Mouse (Mus musculus): Measurements from ENCODE around the gene Mylk. TPM values are rescaled to one million over a fixed set of nuclear protein-coding genes. Genes with fewer than 3 reads are reported as not detected.

Gene Mylk
- polyA plus RNA-seq, 1 experiment from 2014 or later = 3.0 TPM

DNA sequence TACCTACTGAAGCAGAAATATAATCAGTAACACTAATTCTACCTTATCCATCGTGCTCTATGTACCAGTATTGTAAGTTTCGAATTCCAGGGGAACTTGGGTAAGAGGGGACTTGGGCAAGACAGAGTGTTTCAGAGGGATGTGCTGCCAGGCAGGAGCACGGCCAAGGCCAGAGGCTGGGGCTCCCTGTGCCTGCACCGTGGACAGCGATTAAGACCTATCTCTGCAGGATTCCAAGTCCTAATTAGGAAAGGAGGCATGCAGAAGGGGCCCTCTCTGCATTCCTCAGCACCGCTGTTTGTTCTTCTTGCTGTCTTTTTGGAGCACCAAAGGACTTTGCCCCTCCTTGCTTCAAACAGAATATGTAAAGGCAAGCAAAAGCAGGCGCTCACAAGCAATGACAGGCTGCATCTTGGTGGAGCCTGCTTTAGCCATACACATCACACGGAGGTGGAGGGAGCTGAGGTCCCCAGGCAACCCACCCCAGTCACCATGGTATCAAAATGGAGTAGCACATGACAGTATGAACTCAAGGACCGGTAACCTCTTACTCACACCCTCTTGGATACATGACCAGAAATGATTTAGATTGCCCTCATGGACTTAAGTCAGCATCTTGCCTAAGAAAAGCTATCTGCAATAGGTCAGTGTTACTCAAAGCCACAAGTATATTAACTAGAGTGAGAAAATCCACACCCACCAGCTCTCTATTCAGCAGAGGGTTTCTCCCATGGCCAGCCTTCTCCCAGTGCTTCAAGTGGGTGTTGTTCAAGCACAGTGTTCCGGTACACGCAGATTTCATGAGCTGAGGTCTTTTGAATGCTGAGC is 239.4 kb downstream of the Mylk start:
- 57% methylated on average over 11 of the region's 11 CpGs for WGBS
- Histone ChIP-seq H3K36me3 (replicated peaks) (no peaks in the 10 kb centered on the region), H3K4me3 (no peak overlapping the region), H3K27me3 (replicated peaks; ENCODE audit: low read depth, poor library complexity, severe bottlenecking) (no peaks in the 10 kb centered on the region), H3K4me1 (peaks cover 16% of the 10 kb centered on the region), H3K9me3 (no peaks in the 10 kb centered on the region), H3K27ac (replicated peaks) (no peak overlapping the region)
- DNase-seq (ENCODE audit: low spot score) = no peak

DNA sequence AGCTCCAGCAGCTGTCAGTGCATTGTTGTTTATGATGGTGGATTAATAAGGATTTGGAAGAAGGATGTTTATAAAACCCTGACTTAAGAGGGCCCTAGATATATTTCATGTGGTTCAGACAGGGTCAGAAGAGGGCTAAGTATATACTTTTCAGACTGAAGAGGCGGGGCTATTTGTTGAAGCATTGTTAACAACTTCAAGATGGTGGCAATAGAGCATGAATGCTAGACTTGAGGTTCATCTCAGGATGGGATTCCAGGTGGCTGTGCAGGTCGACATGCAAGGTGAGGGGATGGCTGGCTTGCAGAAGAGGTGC is 240.0 kb downstream of the Mylk start:
- WGBS = 86% methylated on average over 2 of the region's 2 CpGs
- H3K27me3 ChIP-seq (replicated peaks; ENCODE audit: low read depth, poor library complexity, severe bottlenecking) = no peaks in the 10 kb centered on the region
- H3K9me3 ChIP-seq = no peaks in the 10 kb centered on the region

DNA sequence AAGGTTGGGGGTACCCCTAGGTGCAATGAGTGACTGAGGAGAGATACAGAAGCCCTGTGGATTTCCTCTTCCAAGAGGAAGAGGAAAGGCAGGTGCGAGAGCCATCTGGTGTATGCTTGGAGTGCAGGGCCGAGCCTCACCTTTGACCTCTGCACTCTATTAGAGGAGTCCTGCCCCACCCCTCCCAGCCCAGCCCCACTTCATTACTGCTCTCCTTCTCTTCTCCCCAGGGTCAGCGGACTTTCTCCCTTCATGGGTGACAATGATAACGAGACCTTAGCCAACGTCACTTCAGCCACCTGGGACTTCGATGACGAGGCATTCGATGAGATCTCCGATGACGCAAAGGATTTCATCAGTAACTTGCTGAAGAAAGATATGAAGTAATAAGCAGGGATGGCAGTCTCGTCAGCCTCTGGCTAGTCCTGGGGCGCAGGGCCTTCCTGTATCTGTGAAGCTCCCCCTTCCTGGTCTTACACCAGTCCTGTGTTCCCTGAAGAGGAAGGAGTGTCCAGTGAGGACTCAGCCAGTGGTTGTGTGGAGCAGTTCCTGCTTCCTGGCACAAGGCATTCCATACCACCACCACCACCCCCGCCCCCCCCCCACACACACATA is 241.3 kb downstream of the Mylk start:
- DNase-seq (ENCODE audit: low spot score) = no peak
- no peak overlapping the region for H3K27ac ChIP-seq (replicated peaks)
- H3K36me3 ChIP-seq (replicated peaks) = no peaks in the 10 kb centered on the region
- 89% methylated on average over 13 of the region's 13 CpGs for WGBS
- no peaks in the 10 kb centered on the region for H3K9me3 ChIP-seq
- 0 out of 2 replicates have a peak, but pooled peaks cover 3% of the 10 kb centered on the region for H3K27me3 ChIP-seq (replicated peaks; ENCODE audit: low read depth, poor library complexity, severe bottlenecking)
- no peak overlapping the region for H3K4me3 ChIP-seq
- peaks cover 19% of the 10 kb centered on the region for H3K4me1 ChIP-seq

More for the DNA sequence above, 240.0 kb downstream of the Mylk start:
- no peak overlapping the region for H3K4me3 ChIP-seq
- no peaks in the 10 kb centered on the region for H3K36me3 ChIP-seq (replicated peaks)
- no peak for DNase-seq (ENCODE audit: low spot score)
- no peak overlapping the region for H3K27ac ChIP-seq (replicated peaks)
- peaks cover 16% of the 10 kb centered on the region for H3K4me1 ChIP-seq

DNA sequence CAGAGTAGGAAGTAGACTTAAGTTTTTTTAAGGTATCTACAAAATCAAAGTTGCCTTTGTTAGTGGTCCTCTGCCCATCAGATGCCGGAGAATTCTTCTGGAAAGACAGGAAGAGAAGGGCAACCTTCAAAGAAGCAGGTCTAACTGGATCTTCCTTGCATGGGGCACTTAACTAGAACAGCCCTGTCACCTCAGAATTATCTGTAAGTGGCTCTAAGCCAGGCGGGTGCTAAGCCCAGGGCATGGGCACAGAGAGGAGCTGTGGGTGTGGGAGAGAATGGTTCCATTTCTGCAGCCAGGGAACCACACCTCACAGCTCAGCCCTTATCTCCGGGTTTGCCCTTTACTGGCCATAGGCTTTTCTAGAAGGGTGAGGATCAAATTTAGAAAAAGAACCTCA is 246.4 kb downstream of the Mylk start:
- Histone ChIP-seq H3K36me3 (replicated peaks) (no peaks in the 10 kb centered on the region), H3K4me3 (no peak overlapping the region), H3K4me1 (peaks cover 14% of the 10 kb centered on the region), H3K27ac (replicated peaks) (no peak overlapping the region), H3K27me3 (replicated peaks; ENCODE audit: low read depth, poor library complexity, severe bottlenecking) (peaks cover 11% of the 10 kb centered on the region; the same call in 1 of the 2 replicates), H3K9me3 (no peaks in the 10 kb centered on the region)
- WGBS = 75% methylated on average over 3 of the region's 3 CpGs
- no peak for DNase-seq (ENCODE audit: low spot score)

DNA sequence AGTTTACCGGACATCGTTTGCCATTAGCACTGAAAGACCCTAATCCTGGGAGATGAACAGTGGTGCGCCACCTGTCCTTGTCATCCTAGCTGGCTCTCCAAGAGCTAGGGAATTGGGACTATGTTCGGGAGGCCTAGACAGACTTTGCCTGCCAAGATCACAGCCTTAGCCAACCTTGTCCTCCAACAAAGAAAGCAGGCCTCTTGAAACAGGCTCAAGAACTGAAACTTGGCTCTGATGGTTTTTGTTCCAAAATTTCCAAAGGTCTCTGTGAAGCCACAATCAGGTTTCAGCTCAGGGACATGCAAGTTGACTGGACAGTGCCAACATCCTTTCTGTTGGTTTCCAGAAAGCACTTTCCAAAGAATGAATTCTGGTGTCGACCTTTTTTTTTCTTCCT is 247.8 kb downstream of the Mylk start:
- 88% methylated on average over 5 of the region's 5 CpGs for WGBS
- peaks cover 11% of the 10 kb centered on the region; the same call in 1 of the 2 replicates for H3K27me3 ChIP-seq (replicated peaks; ENCODE audit: low read depth, poor library complexity, severe bottlenecking)
- no peak for DNase-seq (ENCODE audit: low spot score)
- H3K4me1 ChIP-seq = peaks cover 22% of the 10 kb centered on the region
- H3K27ac ChIP-seq (replicated peaks) = no peak overlapping the region
- H3K9me3 ChIP-seq = no peaks in the 10 kb centered on the region
- no peak overlapping the region for H3K4me3 ChIP-seq
- no peaks in the 10 kb centered on the region for H3K36me3 ChIP-seq (replicated peaks)

DNA sequence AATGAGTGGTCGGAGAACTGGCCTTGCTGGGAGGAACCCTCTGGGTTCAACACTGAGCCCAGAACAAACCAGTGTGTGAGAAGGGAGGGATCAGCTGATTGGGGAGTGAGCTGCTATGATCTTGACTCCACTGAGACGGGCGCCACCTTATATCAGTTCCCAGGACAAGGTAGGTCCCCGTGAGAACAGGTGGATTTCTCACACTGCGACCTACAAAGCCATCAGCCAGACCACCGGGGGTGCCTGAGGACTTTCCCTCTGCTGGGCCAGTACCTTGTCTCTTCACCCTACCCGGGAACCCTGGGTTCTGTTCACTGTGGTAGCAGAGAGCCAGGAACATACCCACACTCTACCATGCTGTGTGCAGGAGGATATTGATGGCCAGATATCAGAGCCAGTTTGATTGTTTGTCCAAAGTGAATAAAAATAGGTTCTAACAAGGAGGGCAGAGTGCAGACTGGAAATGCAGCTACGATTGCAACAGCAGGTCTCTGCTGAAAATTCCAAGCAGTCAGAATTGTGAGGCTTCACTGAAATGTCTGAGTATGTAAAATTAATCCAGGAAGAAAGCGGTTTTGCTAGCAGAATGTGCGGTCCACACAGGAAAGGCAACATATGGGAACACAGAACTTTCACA is 248.8 kb downstream of the Mylk start:
- H3K27me3 ChIP-seq (replicated peaks; ENCODE audit: low read depth, poor library complexity, severe bottlenecking) = peaks cover 15% of the 10 kb centered on the region; the same call in 1 of the 2 replicates
- 87% methylated on average over 10 of the region's 10 CpGs for WGBS
- no peak overlapping the region for H3K4me3 ChIP-seq
- no peaks in the 10 kb centered on the region for H3K36me3 ChIP-seq (replicated peaks)
- peaks cover 22% of the 10 kb centered on the region for H3K4me1 ChIP-seq
- H3K9me3 ChIP-seq = no peaks in the 10 kb centered on the region
- DNase-seq (ENCODE audit: low spot score) = no peak
- no peak overlapping the region for H3K27ac ChIP-seq (replicated peaks)

DNA sequence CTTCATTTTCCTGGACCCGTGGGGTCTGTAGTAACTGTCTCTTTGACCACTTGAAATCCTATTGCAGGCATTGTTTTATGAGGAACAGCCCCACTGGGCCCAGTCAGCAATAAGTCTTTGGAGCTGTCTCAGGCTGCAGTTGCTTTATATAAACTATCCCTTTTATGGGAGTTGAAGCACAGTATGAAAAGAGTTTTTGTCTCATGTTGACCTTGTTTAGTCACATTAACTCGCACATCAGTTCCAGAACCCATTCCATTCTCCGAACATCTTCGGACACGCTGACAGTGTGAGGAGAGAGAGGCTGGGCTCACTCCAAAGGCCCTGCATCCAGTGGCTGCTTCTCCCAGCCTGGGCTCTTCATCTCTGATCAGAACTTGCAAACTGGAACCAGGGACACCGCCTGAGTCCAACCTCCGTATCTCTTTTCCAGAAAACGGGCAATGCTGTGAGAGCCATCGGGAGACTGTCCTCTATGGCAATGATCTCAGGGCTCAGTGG is 249.7 kb downstream of the Mylk start:
- no peak overlapping the region for H3K4me3 ChIP-seq
- no peaks in the 10 kb centered on the region for H3K9me3 ChIP-seq
- no peak overlapping the region for H3K27ac ChIP-seq (replicated peaks)
- H3K4me1 ChIP-seq = peaks cover 22% of the 10 kb centered on the region
- H3K27me3 ChIP-seq (replicated peaks; ENCODE audit: low read depth, poor library complexity, severe bottlenecking) = peaks cover 16% of the 10 kb centered on the region; the same call in 1 of the 2 replicates
- H3K36me3 ChIP-seq (replicated peaks) = no peaks in the 10 kb centered on the region
- DNase-seq (ENCODE audit: low spot score) = no peak
- WGBS = 80% methylated on average over 9 of the region's 9 CpGs

DNA sequence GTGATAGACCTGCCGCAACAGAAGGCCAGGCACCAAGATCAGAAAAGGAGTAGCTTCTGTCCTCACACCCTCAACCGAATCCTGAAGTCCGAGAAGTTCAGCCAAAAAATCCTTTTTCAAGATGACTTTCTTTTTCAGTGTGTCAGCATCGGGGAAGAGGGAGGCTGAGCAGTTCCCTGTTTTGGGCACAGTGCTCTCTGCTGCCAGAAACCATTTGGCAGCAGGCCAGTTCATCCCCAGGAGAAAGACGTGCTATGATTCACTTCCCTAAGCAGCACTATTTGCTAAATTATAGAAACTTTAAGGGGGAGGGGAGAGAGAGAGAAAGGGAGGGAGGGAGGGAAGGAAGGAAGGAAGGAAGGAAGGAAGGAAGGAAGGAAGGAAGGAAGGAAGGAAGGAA is 251.1 kb downstream of the Mylk start:
- no peak for DNase-seq (ENCODE audit: low spot score)
- Histone ChIP-seq H3K27me3 (replicated peaks; ENCODE audit: low read depth, poor library complexity, severe bottlenecking) (peaks cover 29% of the 10 kb centered on the region), H3K36me3 (replicated peaks) (no peaks in the 10 kb centered on the region), H3K4me3 (no peak overlapping the region), H3K9me3 (no peaks in the 10 kb centered on the region), H3K27ac (replicated peaks) (no peak overlapping the region), H3K4me1 (peaks cover 28% of the 10 kb centered on the region)
- WGBS = 83% methylated on average over 5 of the region's 5 CpGs

DNA sequence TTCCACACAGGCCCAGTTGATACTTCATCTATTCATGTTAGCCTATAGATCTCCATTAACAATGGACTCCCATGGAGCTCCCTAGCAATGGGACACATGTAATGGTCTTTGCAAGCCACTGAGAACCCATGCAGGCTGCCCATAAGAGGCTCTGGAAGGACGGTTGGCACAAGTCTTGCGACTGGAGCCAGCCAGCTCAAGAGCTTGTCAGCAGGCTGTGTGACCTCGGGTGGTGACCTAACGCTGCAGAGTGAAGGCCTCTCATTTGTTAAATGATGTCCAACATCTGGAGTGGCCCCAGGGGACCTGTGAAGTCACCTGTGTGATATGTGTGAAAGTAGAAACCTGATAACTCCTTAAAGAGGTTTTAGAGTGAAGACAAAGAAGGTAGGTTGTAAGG is 252.0 kb downstream of the Mylk start:
- Histone ChIP-seq H3K9me3 (no peaks in the 10 kb centered on the region), H3K27me3 (replicated peaks; ENCODE audit: low read depth, poor library complexity, severe bottlenecking) (peaks cover 33% of the 10 kb centered on the region), H3K27ac (replicated peaks) (no peak overlapping the region), H3K4me3 (no peak overlapping the region), H3K36me3 (replicated peaks) (no peaks in the 10 kb centered on the region), H3K4me1 (peaks cover 27% of the 10 kb centered on the region)
- WGBS = 54% methylated on average over 4 of the region's 4 CpGs
- DNase-seq (ENCODE audit: low spot score) = no peak

DNA sequence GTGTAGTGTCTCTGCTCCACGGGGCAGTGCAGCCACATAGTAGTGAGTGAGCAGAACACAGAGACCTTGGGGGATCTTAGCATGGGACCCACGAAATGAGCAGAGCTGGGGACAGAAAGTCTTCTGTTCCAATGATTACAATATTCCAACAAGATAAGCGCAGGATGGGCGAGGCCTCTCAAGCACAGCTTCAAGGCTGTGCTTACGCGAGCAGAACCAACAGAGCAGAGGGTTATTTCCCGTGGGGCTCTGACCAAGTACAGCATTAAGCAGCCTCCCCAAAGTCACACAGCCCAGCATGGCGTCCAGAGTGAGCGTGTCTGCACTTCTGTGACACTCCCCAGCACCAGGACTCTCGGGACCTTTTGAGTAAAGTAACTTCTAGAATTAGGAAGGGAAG is 252.6 kb downstream of the Mylk start:
- H3K36me3 ChIP-seq (replicated peaks) = no peaks in the 10 kb centered on the region
- peaks cover 33% of the 10 kb centered on the region for H3K27me3 ChIP-seq (replicated peaks; ENCODE audit: low read depth, poor library complexity, severe bottlenecking)
- 72% methylated on average over 10 of the region's 10 CpGs for WGBS
- H3K27ac ChIP-seq (replicated peaks) = no peak overlapping the region; the same call in 1 of the 2 replicates
- no peaks in the 10 kb centered on the region for H3K9me3 ChIP-seq
- H3K4me1 ChIP-seq = peaks cover 27% of the 10 kb centered on the region
- no peak overlapping the region for H3K4me3 ChIP-seq
- DNase-seq (ENCODE audit: low spot score) = no peak

DNA sequence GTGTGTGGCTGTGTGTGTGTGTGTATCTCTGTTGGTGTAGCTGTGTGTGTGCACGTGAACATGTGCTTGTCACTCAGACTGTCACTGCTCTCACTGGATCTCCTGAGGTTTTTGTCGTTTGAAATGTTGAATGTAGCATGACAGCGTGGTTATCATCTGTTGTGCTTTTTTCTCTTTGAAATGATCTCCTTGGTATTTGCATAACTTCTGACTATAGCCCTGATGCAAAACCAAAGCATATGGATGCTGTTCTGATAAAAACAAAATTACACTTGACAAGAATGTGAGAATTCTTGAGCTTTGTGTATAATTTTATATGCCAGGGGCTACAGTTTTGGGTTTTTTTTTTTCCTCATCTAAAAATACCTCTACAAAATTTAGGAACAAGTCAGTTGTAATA is 254.0 kb downstream of the Mylk start:
- Histone ChIP-seq H3K27ac (replicated peaks) (no peak overlapping the region), H3K4me1 (peaks cover 27% of the 10 kb centered on the region), H3K27me3 (replicated peaks; ENCODE audit: low read depth, poor library complexity, severe bottlenecking) (peaks cover 27% of the 10 kb centered on the region), H3K9me3 (no peaks in the 10 kb centered on the region), H3K4me3 (no peak overlapping the region), H3K36me3 (replicated peaks) (no peaks in the 10 kb centered on the region)
- no peak for DNase-seq (ENCODE audit: low spot score)
- 85% methylated on average over 3 of the region's 3 CpGs for WGBS

DNA sequence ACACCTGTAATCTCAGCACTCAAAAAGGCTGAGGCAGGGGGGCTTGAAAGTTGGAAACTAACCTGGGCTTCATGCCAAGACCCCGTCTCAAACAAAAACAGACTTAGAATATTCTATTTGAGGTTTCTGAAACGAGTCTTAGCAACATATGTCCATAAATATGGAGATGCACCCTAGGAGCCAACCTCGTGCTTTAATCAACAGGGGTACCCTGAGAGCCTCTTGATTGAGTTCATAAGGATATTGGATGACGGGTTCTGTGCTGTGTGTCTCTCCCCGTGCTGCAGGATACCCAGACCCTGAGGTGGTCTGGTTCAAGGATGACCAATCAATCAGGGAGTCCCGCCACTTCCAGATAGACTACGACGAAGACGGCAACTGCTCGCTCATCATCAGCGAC is 255.0 kb downstream of the Mylk start:
- WGBS = 47% methylated on average over 11 of the region's 11 CpGs
- no peak overlapping the region for H3K4me3 ChIP-seq
- no peaks in the 10 kb centered on the region for H3K36me3 ChIP-seq (replicated peaks)
- H3K27ac ChIP-seq (replicated peaks) = no peak overlapping the region
- H3K4me1 ChIP-seq = peaks cover 18% of the 10 kb centered on the region
- H3K9me3 ChIP-seq = no peaks in the 10 kb centered on the region
- H3K27me3 ChIP-seq (replicated peaks; ENCODE audit: low read depth, poor library complexity, severe bottlenecking) = peaks cover 27% of the 10 kb centered on the region
- DNase-seq (ENCODE audit: low spot score) = no peak

All from embryonic facial prominence, embryonic 10.5 days (tissue).